Mouse (Mus musculus): ENCODE results near the gene Wnt10b.

The Wnt10b gene

DNA sequence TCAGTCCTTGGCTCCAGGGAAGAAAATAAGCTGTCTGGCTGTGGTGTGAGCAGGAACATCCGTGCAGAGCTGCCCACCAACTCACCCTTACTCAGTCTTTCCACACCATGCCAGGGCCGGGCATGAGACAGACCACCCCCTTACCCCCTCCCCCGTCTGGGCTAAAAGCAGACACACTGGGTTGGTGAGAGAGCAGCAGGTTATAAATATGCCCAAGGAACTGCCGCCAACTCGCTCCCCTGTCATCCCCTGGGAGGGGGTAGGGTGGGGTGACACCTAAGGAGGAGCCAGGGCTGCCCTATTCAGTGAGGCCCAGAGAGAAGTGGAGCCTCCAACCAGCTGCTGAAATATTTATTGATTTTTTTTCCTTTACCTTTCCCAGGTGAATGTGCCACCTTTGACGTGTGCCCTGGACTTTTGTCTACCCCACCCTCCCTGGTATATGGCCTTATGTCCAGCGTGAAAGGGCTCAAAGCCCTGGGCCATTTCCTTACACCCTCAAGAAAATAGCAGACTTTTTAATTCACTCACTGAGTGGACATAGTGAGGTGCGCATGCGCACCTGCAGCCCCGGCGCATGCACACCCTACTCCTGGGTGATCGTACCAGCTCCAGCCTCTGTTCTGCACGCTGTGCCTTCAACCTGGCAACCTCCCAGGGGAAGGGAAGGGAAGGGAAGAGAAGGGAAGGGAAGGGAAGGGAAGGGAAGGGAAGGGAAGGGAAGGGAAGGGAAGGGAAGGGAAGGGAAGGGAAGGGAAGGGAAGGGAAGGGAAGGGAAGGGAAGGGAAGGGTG lies 19.0 kb upstream of the Wnt10b start:
- DNase-seq = no peak

DNA sequence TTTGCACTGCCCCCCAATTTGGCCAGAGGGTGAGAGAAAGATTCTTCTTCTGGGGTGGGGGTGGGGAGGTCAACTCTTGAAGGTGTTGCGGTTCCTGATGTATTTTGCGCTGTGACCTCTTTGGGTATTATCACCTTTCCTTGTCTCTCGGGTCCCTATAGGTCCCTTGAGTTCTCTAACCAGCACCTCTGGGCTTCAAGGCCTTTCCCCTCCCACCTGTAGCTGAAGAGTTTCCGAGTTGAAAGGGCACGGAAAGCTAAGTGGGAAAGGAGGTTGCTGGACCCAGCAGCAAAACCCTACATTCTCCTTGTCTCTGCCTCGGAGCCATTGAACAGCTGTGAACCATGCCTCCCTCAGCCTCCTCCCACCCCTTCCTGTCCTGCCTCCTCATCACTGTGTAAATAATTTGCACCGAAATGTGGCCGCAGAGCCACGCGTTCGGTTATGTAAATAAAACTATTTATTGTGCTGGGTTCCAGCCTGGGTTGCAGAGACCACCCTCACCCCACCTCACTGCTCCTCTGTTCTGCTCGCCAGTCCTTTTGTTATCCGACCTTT lies 15.3 kb upstream of the Wnt10b start:
- no peak for DNase-seq

- DNase-seq = peak; percentile 2
Observed at GRCm38 (mm10) chr15:98792233-98793020, 14.5 kb upstream of the Wnt10b start.

DNA sequence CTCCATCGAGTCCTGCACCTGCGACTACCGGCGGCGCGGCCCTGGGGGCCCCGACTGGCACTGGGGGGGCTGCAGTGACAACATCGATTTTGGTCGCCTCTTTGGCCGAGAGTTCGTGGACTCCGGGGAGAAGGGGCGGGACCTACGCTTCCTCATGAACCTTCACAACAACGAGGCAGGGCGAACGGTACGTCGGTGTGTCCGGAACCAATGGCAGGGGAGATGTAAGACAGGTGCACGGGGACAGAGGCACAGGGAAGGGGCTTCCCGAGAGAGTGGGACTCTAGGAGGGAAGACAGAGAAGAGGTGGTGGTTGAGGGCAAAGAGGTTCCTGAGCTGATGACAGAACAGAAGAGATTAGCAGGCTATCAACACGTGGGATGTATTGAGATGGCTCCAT lies 13.8 kb upstream of the Wnt10b start:
- DNase-seq = no peak

DNA sequence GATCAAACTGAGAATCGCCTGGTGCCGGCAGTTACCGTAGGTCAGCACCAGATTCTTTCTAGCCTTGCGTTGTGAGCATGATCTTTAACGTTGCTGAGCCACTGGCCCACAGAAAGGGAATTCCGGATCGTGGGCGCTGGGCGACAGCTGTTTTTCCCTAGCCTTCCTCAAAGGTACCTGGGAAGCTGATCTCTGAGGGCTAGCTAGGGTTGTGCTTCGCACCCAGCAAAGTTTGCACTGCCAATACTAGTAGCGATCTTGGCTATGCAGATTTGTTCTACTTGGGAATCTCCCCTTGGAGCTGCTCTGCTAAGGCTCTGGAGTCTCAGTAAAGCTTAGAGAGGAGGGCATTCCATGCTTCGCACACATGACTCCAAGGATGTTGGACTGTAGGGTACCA lies 13.3 kb upstream of the Wnt10b start:
- no peak for DNase-seq

DNA sequence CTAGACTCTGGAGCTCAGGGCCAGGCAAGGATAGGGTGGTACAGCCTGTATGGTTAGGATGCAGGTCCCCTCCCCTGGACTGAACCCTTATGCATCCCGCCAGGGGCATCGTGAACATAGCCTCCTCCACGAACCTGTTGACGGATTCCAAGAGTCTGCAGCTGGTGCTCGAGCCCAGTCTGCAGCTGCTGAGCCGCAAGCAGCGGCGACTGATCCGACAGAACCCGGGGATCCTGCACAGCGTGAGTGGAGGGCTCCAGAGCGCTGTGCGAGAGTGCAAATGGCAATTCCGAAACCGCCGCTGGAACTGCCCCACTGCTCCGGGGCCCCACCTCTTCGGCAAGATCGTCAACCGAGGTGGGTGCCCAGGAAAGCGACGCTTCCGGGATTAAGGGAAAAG lies 12.8 kb upstream of the Wnt10b start:
- no peak for DNase-seq

GRCm38 (mm10) chr15:98789661-98790535 lies 11.9 kb upstream of the Wnt10b start, which contains the start of gene Wnt1:
Gene Wnt1 (plus strand): TSS chr15:98789857.
- peak; percentile 74 for DNase-seq

GRCm38 (mm10) chr15:98788972-98789660 lies 11.2 kb upstream of the Wnt10b start:
- no peak for DNase-seq

GRCm38 (mm10) chr15:98787930-98788329 lies 10.0 kb upstream of the Wnt10b start:
- DNase-seq = peak; percentile 46

DNA sequence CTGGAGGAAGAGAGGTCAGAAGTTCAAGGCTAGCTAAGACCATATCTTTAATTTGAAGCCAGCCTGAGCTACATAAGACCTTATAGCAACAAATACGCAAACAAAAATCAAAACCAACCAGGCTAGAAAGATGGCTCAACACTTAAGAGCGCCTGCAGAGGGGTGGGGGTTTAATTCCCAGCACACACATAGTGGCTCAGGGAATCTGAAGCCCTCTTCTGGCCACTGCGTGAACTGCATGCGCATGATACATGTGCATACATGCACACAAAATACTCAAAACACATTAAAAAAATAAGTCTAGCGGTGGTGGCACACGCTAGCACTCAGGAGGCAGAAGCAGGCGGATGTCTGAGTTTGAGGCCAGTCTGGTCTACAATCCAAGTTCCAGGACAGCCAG lies 7.8 kb upstream of the Wnt10b start:
- DNase-seq = peak; percentile 32

- no peak for DNase-seq
Observed at GRCm38 (mm10) chr15:98781166-98781565, 3.2 kb upstream of the Wnt10b start.

- DNase-seq = peak; percentile 55
Observed at GRCm38 (mm10) chr15:98780573-98780972, 2.6 kb upstream of the Wnt10b start.

GRCm38 (mm10) chr15:98780075-98780474 lies 2.1 kb upstream of the Wnt10b start:
- DNase-seq = no peak

DNA sequence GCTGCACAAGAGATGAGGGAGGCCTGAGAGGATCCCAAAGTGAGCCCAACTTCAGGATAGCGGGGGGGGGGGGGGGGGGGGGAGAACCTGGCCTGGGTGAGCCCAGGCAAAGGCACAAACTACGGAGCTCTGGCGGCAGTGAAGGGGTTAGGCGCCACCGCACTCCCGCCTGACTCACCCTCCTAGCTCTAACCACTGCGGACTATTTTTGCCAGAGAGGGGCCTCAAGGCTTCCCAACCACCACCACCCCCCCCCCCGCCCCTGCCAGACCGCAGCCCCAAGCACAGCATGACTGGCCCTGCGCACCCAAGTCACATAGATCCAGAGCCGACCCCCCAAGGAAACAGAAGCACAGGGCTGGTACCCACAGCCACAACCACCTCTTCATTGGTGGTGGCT lies 856 bp upstream of the Wnt10b start:
- no peak for DNase-seq

DNA sequence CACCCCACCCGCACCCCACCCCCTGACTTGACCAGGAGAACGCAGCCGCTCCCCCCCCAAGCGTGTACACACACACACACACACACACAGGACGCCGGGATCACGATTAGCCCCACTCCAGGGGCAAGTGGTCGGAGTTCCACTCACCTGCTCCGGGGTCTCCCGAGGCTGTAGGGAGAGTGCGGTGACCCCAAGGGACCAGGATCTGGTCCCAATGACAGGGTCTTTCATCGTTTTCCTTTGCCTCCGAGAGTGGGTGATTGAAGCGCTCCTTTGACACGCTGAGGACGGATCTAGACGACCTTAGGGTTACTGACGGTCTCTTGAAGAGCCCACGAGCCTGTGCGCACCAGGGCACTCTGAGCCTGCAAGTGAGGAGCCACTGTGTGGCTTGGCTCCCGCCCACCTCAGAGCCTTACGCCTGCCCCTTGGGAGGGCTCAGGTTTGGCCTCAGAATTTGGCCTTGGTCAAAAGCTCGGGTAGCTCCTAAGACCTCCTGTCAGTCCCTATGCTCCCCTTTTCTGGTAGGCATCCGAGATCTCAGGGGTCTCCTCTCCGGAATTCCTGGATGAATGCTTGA lies 331 bp upstream of the Wnt10b start:
- no peak for DNase-seq

GRCm38 (mm10) chr15:98777005-98777616 lies 839 bp downstream of the Wnt10b start:
- no peak for DNase-seq

GRCm38 (mm10) chr15:98776280-98777004 lies 1.5 kb downstream of the Wnt10b start:
- DNase-seq = peak; percentile 37

- DNase-seq = no peak
Observed at GRCm38 (mm10) chr15:98775533-98775932, 2.4 kb downstream of the Wnt10b start.

- peak; percentile 24 for DNase-seq
Observed at GRCm38 (mm10) chr15:98774096-98774495, 3.9 kb downstream of the Wnt10b start.

DNA sequence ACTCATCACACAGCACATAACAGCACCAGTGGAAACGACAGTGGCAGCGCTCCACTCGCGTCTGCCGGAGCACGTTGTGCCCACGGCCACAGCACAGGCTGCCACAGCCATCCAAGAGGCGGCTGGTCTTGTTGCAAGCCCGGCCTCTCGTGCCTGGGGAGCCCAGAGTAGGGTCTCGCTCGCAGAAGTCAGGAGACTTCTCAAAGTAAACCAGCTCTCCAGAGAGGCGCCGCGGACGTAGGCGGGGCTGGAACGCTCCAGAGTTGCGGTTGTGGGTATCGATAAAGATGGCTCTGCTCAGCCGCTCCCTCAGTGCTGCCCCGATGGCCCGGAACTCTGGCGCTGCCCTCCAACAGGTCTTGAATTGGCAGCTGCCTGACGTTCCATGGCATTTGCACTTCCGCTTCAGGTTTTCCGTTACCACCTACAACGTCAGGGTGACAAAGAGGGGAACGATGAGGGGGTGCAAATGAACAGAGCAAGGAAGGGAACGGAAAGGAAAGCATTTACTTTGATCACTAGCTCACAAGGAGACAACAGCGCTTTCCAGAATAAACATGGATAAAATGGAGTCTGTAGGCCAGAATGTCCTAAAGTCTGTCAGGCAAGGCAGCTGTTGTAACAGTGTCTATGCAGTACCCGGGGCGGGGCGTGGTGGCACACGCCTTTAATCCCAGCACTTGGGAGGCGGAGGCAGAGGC lies 5.3 kb downstream of the Wnt10b start:
- peak; percentile 27 for DNase-seq

All from lung, postnatal 10 days (tissue).